Comparison of ENCODE assay signal across 8 mouse cellular contexts in genomic region chr10:84515512-84515950, GRCm38 (mm10). TPM values are rescaled to one million over a fixed set of nuclear protein-coding genes. Genes with fewer than 3 reads are reported as not detected.
DNase-seq lines count a peak whose midpoint lies in the region; ATAC-seq and TF ChIP-seq lines count a peak whose summit lies in the region.

No protein-coding gene starts in this region.

- peak; percentile 84 for DNase-seq in adrenal gland, postnatal 10 days
- DNase-seq in embryo, embryonic 9.5 days (ENCODE audit: extremely low spot score) = peak; percentile 78
- DNase-seq in liver = peak; percentile 67
- DNase-seq in stomach, postnatal 0 days (ENCODE audit: low spot score) = peak; percentile 79

- H3K27me3 ChIP-seq in heart, embryonic 12.5 days (replicated peaks) = no peaks in the 10 kb centered on the region
- no peaks in the 10 kb centered on the region for H3K27me3 ChIP-seq in kidney, embryonic 16.5 days (ENCODE audit: insufficient read depth, low read length)
- no peaks in the 10 kb centered on the region for H3K27me3 ChIP-seq in stomach, postnatal 0 days (ENCODE audit: control insufficient read depth, insufficient read depth, low read length)

- no peak overlapping the region for H3K4me3 ChIP-seq in heart, embryonic 12.5 days
- H3K4me3 ChIP-seq in kidney, embryonic 16.5 days (ENCODE audit: low read length) = no peak overlapping the region
- H3K4me3 ChIP-seq in stomach, postnatal 0 days (ENCODE audit: low read depth, low read length) = no peak overlapping the region

- H3K4me1 ChIP-seq in heart, embryonic 12.5 days (replicated peaks) = 0 out of 2 replicates have a peak, but pooled peaks cover 3% of the 10 kb centered on the region
- no peaks in the 10 kb centered on the region for H3K4me1 ChIP-seq in kidney, embryonic 16.5 days (ENCODE audit: insufficient read depth, low read length)
- H3K4me1 ChIP-seq in stomach, postnatal 0 days (replicated peaks; ENCODE audit: control insufficient read depth, insufficient read depth) = no peaks in the 10 kb centered on the region

- ATAC-seq in CD4-positive, CD25-positive, alpha-beta regulatory T cell, adult 4 months = peak; percentile 84
- peak; percentile 68 for ATAC-seq in heart, embryonic 12.5 days (ENCODE audit: insufficient number of reproducible peaks, low FRiP score)
- peak; percentile 77 for ATAC-seq in kidney, embryonic 16.5 days (ENCODE audit: low FRiP score, low TSS enrichment)
- peak; percentile 60 for ATAC-seq in monocyte, adult 5-6 weeks (replicated peaks; ENCODE audit: insufficient number of reproducible peaks, low FRiP score, low TSS enrichment, poor library complexity, severe bottlenecking)
- peak; percentile 72 for ATAC-seq in stomach, postnatal 0 days (ENCODE audit: low FRiP score, low TSS enrichment)

- no peak overlapping the region for H3K4me2 ChIP-seq in heart, embryonic 12.5 days
- no peak overlapping the region for H3K4me2 ChIP-seq in kidney, embryonic 16.5 days (replicated peaks; ENCODE audit: low read depth, low read length)
- no peak overlapping the region for H3K4me2 ChIP-seq in stomach, postnatal 0 days (replicated peaks; ENCODE audit: low read depth)

- H3K27ac ChIP-seq in heart, embryonic 12.5 days (ENCODE audit: poor library complexity, severe bottlenecking) = no peak overlapping the region
- H3K27ac ChIP-seq in kidney, embryonic 16.5 days (ENCODE audit: low read length) = no peak overlapping the region
- H3K27ac ChIP-seq in stomach, postnatal 0 days (replicated peaks) = no peak overlapping the region

- TF ChIP-seq CTCF in stomach, postnatal 0 days (IDR thresholded peaks at IDR 0.05; ENCODE audit: low read depth) = peak; percentile 92

- H3K36me3 ChIP-seq in heart, embryonic 12.5 days = no peaks in the 10 kb centered on the region
- no peaks in the 10 kb centered on the region for H3K36me3 ChIP-seq in kidney, embryonic 16.5 days (ENCODE audit: insufficient read depth, low read length)
- H3K36me3 ChIP-seq in stomach, postnatal 0 days (ENCODE audit: control insufficient read depth, insufficient read depth, low read length) = no peaks in the 10 kb centered on the region

- no peak for TF ChIP-seq EP300 in stomach, postnatal 0 days (optimal IDR thresholded peaks at IDR 0.05)

- WGBS in heart, embryonic 12.5 days = 22% methylated on average over 3 of the region's 3 CpGs
- WGBS in kidney, embryonic 16.5 days = 28% methylated on average over 3 of the region's 3 CpGs
- 19% methylated on average over 3 of the region's 3 CpGs for WGBS in stomach, postnatal 0 days

- H3K9ac ChIP-seq in heart, embryonic 12.5 days = no peak overlapping the region
- H3K9ac ChIP-seq in kidney, embryonic 16.5 days (replicated peaks; ENCODE audit: low read length) = no peak overlapping the region
- H3K9ac ChIP-seq in stomach, postnatal 0 days (ENCODE audit: low read length) = no peak overlapping the region

- no peaks in the 10 kb centered on the region for H3K9me3 ChIP-seq in heart, embryonic 12.5 days (replicated peaks)
- no peaks in the 10 kb centered on the region for H3K9me3 ChIP-seq in kidney, embryonic 16.5 days (ENCODE audit: low read length)
- H3K9me3 ChIP-seq in stomach, postnatal 0 days (ENCODE audit: control insufficient read depth, low read length) = no peaks in the 10 kb centered on the region

RNA-seq across cellular contexts. Expression of gene Ckap4, which starts 18.3 kb away (rescaled TPM):
- under 1 TPM; 0.20 to 0.23 TPM for polyA plus RNA-seq in CD4-positive, CD25-positive, alpha-beta regulatory T cell, adult 4 months (2017; shearing (Covaris generic))
- 10 to 100 TPM; 62.1 to 65.7 TPM for total RNA-seq in adrenal gland, postnatal 10 days (2021)
- 145 and 154 TPM in 2 replicates for polyA plus RNA-seq in heart, embryonic 12.5 days (2016; fragmentation: Nextera tagmentation; extraction: Ambion mirVana)
- polyA plus RNA-seq in kidney, embryonic 16.5 days (2015; fragmentation: Nextera tagmentation; extraction: Ambion mirVana) = 40.0 and 72.4 TPM in 2 replicates
- total RNA-seq in monocyte, adult 5-6 weeks (2017) = 11.0 to 16.6 TPM (median 12.2 TPM) in 3 replicates
- 55.7 and 59.2 TPM in 2 replicates for polyA plus RNA-seq in stomach, postnatal 0 days (2015; fragmentation: Nextera tagmentation; extraction: Ambion mirVana)

Comparison
In these comparisons a context has a peak if more than half of its experiments do, and no peak if none do; other contexts are left out.
1. RNA of gene Ckap4, which starts 18.3 kb away (polyA plus RNA-seq): 145 to 154 TPM in heart, embryonic 12.5 days, 40.0 to 72.4 TPM in kidney, embryonic 16.5 days and 55.7 to 59.2 TPM in stomach, postnatal 0 days; 0.20 to 0.23 TPM in CD4-positive, CD25-positive, alpha-beta regulatory T cell, adult 4 months; every median in the first group is over 10 times any median in the second.
2. Peak in every context shown above with its lines, with median percentiles within 50 percentile points of each other: ATAC-seq and DNase-seq.